Mouse (Mus musculus): Measurements from ENCODE around the gene Wnk2.

- TF ChIP-seq POLR2A (IDR thresholded peaks at IDR 0.05; ENCODE audit: low read depth, low read length): no peak
- no peak for TF ChIP-seq CTCF (IDR thresholded peaks at IDR 0.05; ENCODE audit: borderline replicate concordance, insufficient read depth, low read length)
These were observed 22.8 kb upstream of the Wnk2 start for GRCm38 (mm10) chr13:49170623-49171022.

Data from embryonic fibroblast, embryonic 13.5 days (primary cell).